Mouse (Mus musculus) thymus, adult 2 months (tissue): ENCODE measurements around the gene Fam208a. TPM values are rescaled to one million over a fixed set of nuclear protein-coding genes. Genes with fewer than 3 reads are reported as not detected.

ENCODE experiments used
- DNase-seq: peaks from one replicate; pipeline ENCODE4 v3.0.0; 2021
- H3K27ac ChIP-seq: fragments of 200-500 bp; 2 replicates; pipeline ENCODE4 v1.5.1; 2012; ENCODE audit warnings: low read length, control low read depth; ENCODE audit not compliant: control insufficient read depth, insufficient read depth
- H3K27me3 ChIP-seq: fragments of 200-500 bp; 2 replicates; pipeline ENCODE4 v1.6.1; 2012; ENCODE audit warnings: mild to moderate bottlenecking, low read length, moderate library complexity, mixed read lengths; ENCODE audit not compliant: control insufficient read depth, insufficient read depth
- H3K36me3 ChIP-seq: fragments of 200-500 bp; 2 replicates; pipeline ENCODE4 v1.6.1; 2012; ENCODE audit warnings: mild to moderate bottlenecking, low read length, moderate library complexity; ENCODE audit not compliant: control insufficient read depth, insufficient read depth
- H3K4me1 ChIP-seq: fragments of 200-500 bp; replicated peaks from 2 replicates; pipeline ENCODE4 v1.6.1; 2012; ENCODE audit warnings: low read length; ENCODE audit not compliant: control insufficient read depth, insufficient read depth
- H3K4me3 ChIP-seq: fragments of 200-500 bp; 2 replicates; pipeline ENCODE4 v1.5.1; 2012; ENCODE audit warnings: mild to moderate bottlenecking, low read length, control low read depth, moderate library complexity; ENCODE audit not compliant: control insufficient read depth, insufficient read depth
- CTCF ChIP-seq: fragments of 200-500 bp; IDR thresholded peaks from 2 replicates; pipeline ENCODE4 v1.5.1; 2012; ENCODE audit warnings: mild to moderate bottlenecking, control low read depth, low read length, moderate library complexity, borderline replicate concordance; ENCODE audit not compliant: control insufficient read depth, poor library complexity, insufficient read depth; ENCODE audit errors: extremely low read depth
- POLR2A ChIP-seq: fragments of 200-500 bp; IDR thresholded peaks from 2 replicates; pipeline ENCODE4 v1.6.1; 2012; ENCODE audit warnings: mild to moderate bottlenecking, low read length, control low read depth, moderate library complexity; ENCODE audit not compliant: control insufficient read depth, poor library complexity, insufficient read depth; ENCODE audit errors: extremely low read depth
- WGBS: fragments of 180-500 bp; shearing (Covaris S2); methylation state at CpG from one replicate; pipeline ENCODE4 v1.1.7; 2018; 5-methylcytosine and 5-hydroxymethylcytosine counted together
- polyA plus RNA-seq: library from polyadenylated mRNA; depleted of rRNA; stranded (reverse); fragments of >200 nt; gene quantifications from 2 replicates; pipeline ENCODE4 v1.2.3, GENCODE M21; 2012

Fam208a gene
- polyA plus RNA-seq, 1 experiment = 11.5 TPM

GRCm38 (mm10) chr14:27390663-27391062, 38.0 kb upstream of the Fam208a start:
- Histone ChIP-seq H3K27ac (no peak overlapping the region), H3K27me3 (no peaks in the 10 kb centered on the region), H3K36me3 (peaks cover 9% of the 10 kb centered on the region; the same call in 1 of the 2 replicates), H3K4me1 (peaks cover 10% of the 10 kb centered on the region), H3K4me3 (no peak overlapping the region)
- 58% methylated on average over 7 of the region's 7 CpGs for WGBS
- no peak for TF ChIP-seq CTCF
- TF ChIP-seq POLR2A = no peak
- DNase-seq = no peak

GRCm38 (mm10) chr14:27391776-27392308, 36.8 kb upstream of the Fam208a start:
- Histone ChIP-seq H3K27me3 (no peaks in the 10 kb centered on the region), H3K4me1 (peaks cover 10% of the 10 kb centered on the region), H3K36me3 (peaks cover 9% of the 10 kb centered on the region; the same call in 1 of the 2 replicates), H3K4me3 (no peak overlapping the region), H3K27ac (no peak overlapping the region)
- DNase-seq = no peak
- WGBS = 23% methylated on average over 9 of the region's 9 CpGs
- TF ChIP-seq CTCF (no peak), POLR2A (no peak)

- no peak for DNase-seq
- no peak overlapping the region for H3K27ac ChIP-seq
- no peaks in the 10 kb centered on the region for H3K27me3 ChIP-seq
- H3K4me3 ChIP-seq = no peak overlapping the region
- H3K36me3 ChIP-seq = peaks cover 10% of the 10 kb centered on the region
- H3K4me1 ChIP-seq = peaks cover 10% of the 10 kb centered on the region
- 100% methylated on average over 2 of the region's 2 CpGs for WGBS
- TF ChIP-seq POLR2A (no peak), CTCF (no peak)
Observed at GRCm38 (mm10) chr14:27392660-27393059, 36.0 kb upstream of the Fam208a start.

GRCm38 (mm10) chr14:27393806-27394205, 34.8 kb upstream of the Fam208a start:
- Histone ChIP-seq H3K36me3 (peaks cover 14% of the 10 kb centered on the region), H3K27me3 (no peaks in the 10 kb centered on the region), H3K27ac (no peak overlapping the region), H3K4me1 (peaks cover 10% of the 10 kb centered on the region), H3K4me3 (no peak overlapping the region)
- TF ChIP-seq CTCF (no peak), POLR2A (no peak)
- no peak for DNase-seq
- WGBS = 92% methylated on average over 10 of the region's 10 CpGs

- no peak for DNase-seq
- Histone ChIP-seq H3K36me3 (peaks cover 14% of the 10 kb centered on the region), H3K4me3 (no peak overlapping the region), H3K27me3 (no peaks in the 10 kb centered on the region), H3K4me1 (peaks cover 13% of the 10 kb centered on the region), H3K27ac (no peak overlapping the region)
- 91% methylated on average over 7 of the region's 7 CpGs for WGBS
- TF ChIP-seq POLR2A (no peak), CTCF (no peak)
Observed at GRCm38 (mm10) chr14:27396424-27396823, 32.2 kb upstream of the Fam208a start.

GRCm38 (mm10) chr14:27397526-27397925, 31.1 kb upstream of the Fam208a start:
- H3K27me3 ChIP-seq = no peaks in the 10 kb centered on the region
- H3K36me3 ChIP-seq = peaks cover 14% of the 10 kb centered on the region
- peaks cover 16% of the 10 kb centered on the region for H3K4me1 ChIP-seq
- H3K4me3 ChIP-seq = no peak overlapping the region
- WGBS = 73% methylated on average over 6 of the region's 6 CpGs
- no peak for DNase-seq
- no peak overlapping the region for H3K27ac ChIP-seq
- TF ChIP-seq CTCF (no peak), POLR2A (no peak)

GRCm38 (mm10) chr14:27400495-27400894, 28.1 kb upstream of the Fam208a start:
- no peak overlapping the region for H3K4me3 ChIP-seq
- no peak for DNase-seq
- H3K27ac ChIP-seq = no peak overlapping the region
- WGBS = 54% methylated on average over 6 of the region's 6 CpGs
- H3K4me1 ChIP-seq = peaks cover 31% of the 10 kb centered on the region
- TF ChIP-seq POLR2A = no peak
- no peak for TF ChIP-seq CTCF
- no peaks in the 10 kb centered on the region for H3K27me3 ChIP-seq
- H3K36me3 ChIP-seq = peaks cover 5% of the 10 kb centered on the region
